Mouse (Mus musculus) neural tube, embryonic 13.5 days (tissue): ENCODE data around the gene Tcfl5. TPM values are rescaled to one million over a fixed set of nuclear protein-coding genes. Genes with fewer than 3 reads are reported as not detected.

Experiments
- ATAC-seq: fragments of 200-750 bp; cut with Nextera tagmentation; 2 replicates; pipeline ENCODE4 v1.8.0; 2017; ENCODE audit warnings: low read depth, mild to moderate bottlenecking, moderate TSS enrichment, moderate library complexity
- H3K27ac ChIP-seq: fragments of 300-500 bp; sonication (generic); replicated peaks from 2 replicates; pipeline ENCODE4 v1.5.1; 2015; ENCODE audit warnings: moderate library complexity, mild to moderate bottlenecking, inconsistent platforms
- H3K27me3 ChIP-seq: fragments of 300-500 bp; sonication (generic); 2 replicates; pipeline ENCODE4 v1.6.1; 2015; ENCODE audit warnings: mild to moderate bottlenecking, inconsistent platforms
- H3K36me3 ChIP-seq: fragments of 300-500 bp; sonication (generic); 2 replicates; pipeline ENCODE4 v1.6.1; 2015; ENCODE audit warnings: mild to moderate bottlenecking, inconsistent platforms
- H3K4me1 ChIP-seq: fragments of 300-500 bp; sonication (generic); replicated peaks from 2 replicates; pipeline ENCODE4 v1.6.1; 2015; ENCODE audit warnings: inconsistent platforms
- H3K4me2 ChIP-seq: fragments of 300-500 bp; sonication (generic); 2 replicates; pipeline ENCODE4 v1.6.1; 2015; ENCODE audit warnings: inconsistent platforms, mild to moderate bottlenecking, moderate library complexity
- H3K4me3 ChIP-seq: fragments of 300-500 bp; sonication (generic); 2 replicates; pipeline ENCODE4 v1.5.1; 2015; ENCODE audit warnings: mild to moderate bottlenecking, inconsistent platforms
- H3K9ac ChIP-seq: fragments of 300-500 bp; sonication (generic); 2 replicates; pipeline ENCODE4 v1.6.1; 2015; ENCODE audit warnings: moderate library complexity, mild to moderate bottlenecking, inconsistent platforms
- H3K9me3 ChIP-seq: fragments of 300-500 bp; sonication (generic); 2 replicates; pipeline ENCODE4 v1.6.1; 2016; ENCODE audit warnings: inconsistent platforms
- WGBS: fragments of 180-500 bp; shearing (Covaris S2); methylation state at CpG from one replicate; pipeline ENCODE4 v1.1.7; 2015; 5-methylcytosine and 5-hydroxymethylcytosine counted together
- polyA plus RNA-seq: library from polyadenylated mRNA; unstranded; fragments of >200 nt; fragmentation: Nextera tagmentation; extraction: Ambion mirVana; gene quantifications from 2 replicates; pipeline ENCODE4 v1.2.1, GENCODE M21; 2015

The Tcfl5 gene
- 0.40 and 0.55 TPM in 2 replicates for polyA plus RNA-seq

DNA sequence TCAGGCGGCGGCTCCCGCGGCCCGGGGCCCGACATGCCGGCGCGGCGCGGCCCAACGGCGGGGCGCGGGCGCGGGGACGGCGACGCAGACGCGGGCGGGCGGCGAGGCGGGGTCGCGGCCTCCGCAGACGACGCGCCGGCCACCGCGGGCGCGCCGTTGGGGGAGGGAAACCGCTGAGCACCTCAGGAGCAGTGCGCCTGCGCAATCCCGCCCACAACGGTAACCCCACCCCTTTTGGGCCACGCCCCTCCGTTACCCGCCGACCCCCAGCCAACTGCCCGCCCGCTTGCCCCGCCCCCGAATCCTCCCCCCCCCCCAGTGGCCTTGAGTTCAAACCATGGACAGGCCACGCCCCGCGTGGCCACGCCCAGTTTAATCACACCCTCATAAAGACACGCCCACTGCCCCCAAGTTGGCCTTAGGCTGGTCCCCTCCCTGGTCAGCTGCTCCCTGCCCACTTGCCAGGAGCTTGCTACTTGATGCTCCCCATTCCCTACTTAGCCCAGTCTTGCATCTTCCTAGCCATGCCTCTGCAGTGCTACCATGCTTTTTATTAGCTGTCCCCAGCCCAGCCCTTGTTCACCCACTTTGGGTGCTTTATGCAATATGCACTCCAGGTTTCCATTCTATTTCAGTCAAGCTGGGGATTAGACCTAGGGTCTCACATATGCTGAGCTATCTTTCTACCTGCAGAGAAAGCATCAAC, at the start of gene Tcfl5:
Gene Tcfl5, minus strand, starts transcription at position 154 of the 706 bp plus-strand sequence.
- Histone ChIP-seq H3K4me2 (peak within 1 kb of the TSS; percentile 51), H3K27me3 (peaks cover 58% of the 10 kb centered on the region), H3K4me1 (0 out of 2 replicates have a peak, but pooled peaks cover 9% of the 10 kb centered on the region), H3K27ac (no peak within 1 kb of the TSS), H3K36me3 (0 out of 2 replicates have a peak, but pooled peaks cover 3% of the 10 kb centered on the region), H3K9me3 (peaks cover 21% of the 10 kb centered on the region), H3K9ac (0 out of 2 replicates have a peak within 1 kb of the TSS, but pooled peaks have one; percentile 8), H3K4me3 (peak within 1 kb of the TSS; percentile 39)
- no peak for ATAC-seq
- 5% methylated on average over 34 of the region's 56 CpGs for WGBS

DNA sequence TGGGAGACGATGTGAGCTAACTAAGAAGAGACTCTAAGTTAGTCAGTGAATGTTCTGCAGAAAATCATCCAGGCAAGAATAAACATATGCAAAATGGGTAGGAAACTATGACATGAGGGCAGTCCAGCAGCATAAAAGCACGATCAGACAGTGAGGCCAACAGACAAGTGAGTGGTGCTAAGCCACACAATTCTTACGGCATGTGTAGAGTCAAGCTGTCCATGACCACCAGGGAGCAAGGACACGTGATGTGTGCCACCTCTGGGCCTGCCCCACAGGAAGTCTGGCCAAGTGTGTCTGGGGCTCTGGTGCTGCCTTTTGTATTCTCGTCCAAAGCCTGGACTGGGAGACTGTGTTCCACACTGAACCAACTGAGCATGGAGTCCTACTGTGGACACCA, 47.3 kb upstream of the Tcfl5 start:
- H3K9me3 ChIP-seq: no peaks in the 10 kb centered on the region
- no peak overlapping the region for H3K4me2 ChIP-seq
- H3K36me3 ChIP-seq: peaks cover 62% of the 10 kb centered on the region
- H3K27ac ChIP-seq: no peak overlapping the region
- H3K9ac ChIP-seq: no peak overlapping the region
- no peak for ATAC-seq
- 87% methylated on average over 5 of the region's 5 CpGs for WGBS
- H3K4me3 ChIP-seq: no peak overlapping the region
- H3K27me3 ChIP-seq: no peaks in the 10 kb centered on the region
- peaks cover 16% of the 10 kb centered on the region for H3K4me1 ChIP-seq

DNA sequence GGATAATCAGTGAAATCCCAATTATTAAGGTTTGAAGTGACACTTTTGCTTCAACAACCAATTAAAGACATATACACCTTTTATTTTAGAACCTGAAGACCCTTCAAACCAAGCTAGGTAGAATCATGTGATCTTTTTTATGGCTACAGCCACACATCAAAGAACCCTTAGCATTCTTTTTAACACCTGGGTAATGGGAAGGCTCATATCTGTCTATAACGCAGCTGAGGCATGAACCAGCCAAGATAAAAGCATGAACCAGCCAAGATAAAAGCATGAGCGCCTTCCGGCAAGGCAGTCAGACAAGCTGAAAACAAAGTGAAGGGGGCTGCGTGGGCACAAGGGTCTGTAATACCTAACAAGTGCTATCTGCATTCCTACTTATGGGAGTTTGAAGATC, 41.5 kb upstream of the Tcfl5 start:
- 98% methylated on average over 4 of the region's 4 CpGs for WGBS

DNA sequence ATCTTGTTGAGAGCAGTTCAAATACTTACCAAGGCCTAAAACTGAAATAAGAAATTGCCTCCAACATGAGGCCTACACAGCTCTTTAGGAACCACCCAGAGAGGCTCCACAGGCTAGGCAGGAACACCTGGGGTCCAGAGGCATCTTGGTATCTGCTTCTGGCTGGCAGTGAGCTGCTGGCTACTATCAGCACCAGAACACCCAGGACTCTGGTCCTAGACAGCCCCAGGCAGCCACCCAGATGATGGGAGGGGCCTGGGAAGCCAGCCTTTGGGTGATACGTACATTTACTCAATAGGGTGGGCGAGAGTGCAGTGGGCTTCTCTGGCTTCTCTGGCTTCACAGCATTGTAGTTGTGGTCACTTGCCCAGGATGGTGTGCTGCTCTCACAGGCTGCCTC, 41.0 kb upstream of the Tcfl5 start:
- Histone ChIP-seq H3K36me3 (peaks cover 89% of the 10 kb centered on the region), H3K9ac (no peak overlapping the region), H3K4me1 (no peaks in the 10 kb centered on the region), H3K27ac (no peak overlapping the region), H3K9me3 (no peaks in the 10 kb centered on the region), H3K4me2 (no peak overlapping the region), H3K4me3 (no peak overlapping the region), H3K27me3 (no peaks in the 10 kb centered on the region)
- 91% methylated on average over 2 of the region's 2 CpGs for WGBS
- ATAC-seq: no peak

More for the DNA sequence above, 41.5 kb upstream of the Tcfl5 start:
- H3K36me3 ChIP-seq: peaks cover 94% of the 10 kb centered on the region
- no peak overlapping the region for H3K4me2 ChIP-seq
- no peaks in the 10 kb centered on the region for H3K9me3 ChIP-seq
- H3K9ac ChIP-seq: no peak overlapping the region
- H3K4me1 ChIP-seq: no peaks in the 10 kb centered on the region
- no peak for ATAC-seq
- H3K4me3 ChIP-seq: no peak overlapping the region
- H3K27me3 ChIP-seq: no peaks in the 10 kb centered on the region
- H3K27ac ChIP-seq: no peak overlapping the region

DNA sequence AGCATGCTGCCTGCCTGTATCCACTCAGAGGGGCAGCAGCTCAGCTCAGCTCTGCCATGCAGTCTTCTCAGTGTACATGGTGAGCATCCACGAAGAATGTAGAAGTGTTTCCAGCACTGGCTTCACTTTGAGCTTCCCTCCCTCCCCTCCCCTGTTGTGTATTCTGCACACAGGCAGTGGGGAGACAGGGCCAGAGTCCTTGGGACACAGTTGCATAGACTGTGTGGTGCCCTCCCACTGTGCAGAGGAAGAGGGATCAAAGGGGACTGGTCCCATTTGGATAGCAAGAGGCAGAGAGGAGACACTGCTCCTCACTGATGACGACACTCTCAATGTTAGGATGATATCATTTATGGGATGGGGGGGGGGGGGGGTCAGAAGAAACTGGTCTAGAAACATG, 38.7 kb upstream of the Tcfl5 start:
- H3K27ac ChIP-seq: no peak overlapping the region
- ATAC-seq: no peak
- H3K4me1 ChIP-seq: no peaks in the 10 kb centered on the region
- 63% methylated on average over 2 of the region's 2 CpGs for WGBS
- H3K4me2 ChIP-seq: no peak overlapping the region
- peaks cover 66% of the 10 kb centered on the region for H3K36me3 ChIP-seq
- H3K4me3 ChIP-seq: no peak overlapping the region
- H3K9me3 ChIP-seq: no peaks in the 10 kb centered on the region
- H3K9ac ChIP-seq: no peak overlapping the region
- H3K27me3 ChIP-seq: no peaks in the 10 kb centered on the region

DNA sequence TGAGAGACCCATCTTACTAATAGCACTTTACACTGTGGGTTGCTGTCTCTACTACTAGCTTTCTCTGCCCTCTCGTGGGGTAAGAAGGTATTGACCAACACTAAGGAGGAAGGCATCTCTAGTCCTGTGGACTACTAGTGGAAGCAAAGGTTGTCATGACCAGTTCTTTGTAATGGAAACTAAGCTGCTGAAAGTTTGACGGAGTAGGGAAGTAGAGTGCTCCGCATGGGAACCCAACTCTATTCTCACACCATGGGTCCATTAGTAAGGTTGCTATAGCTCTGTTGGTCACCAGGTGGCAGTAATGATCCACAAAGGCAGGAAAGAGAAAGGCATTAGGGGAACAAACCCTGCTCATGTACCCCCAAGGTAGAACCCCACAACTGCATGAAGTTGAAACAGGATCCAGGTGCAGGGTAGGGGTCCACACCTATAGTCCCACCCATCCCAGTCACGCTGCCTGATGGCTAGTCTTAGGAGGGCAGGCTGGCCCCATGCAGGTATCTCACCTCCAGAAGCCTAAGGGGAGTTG, 36.2 kb upstream of the Tcfl5 start:
- Histone ChIP-seq H3K9me3 (no peaks in the 10 kb centered on the region), H3K27me3 (no peaks in the 10 kb centered on the region), H3K27ac (no peak overlapping the region), H3K4me1 (no peaks in the 10 kb centered on the region), H3K4me3 (no peak overlapping the region), H3K4me2 (no peak overlapping the region), H3K36me3 (peaks cover 56% of the 10 kb centered on the region), H3K9ac (no peak overlapping the region)
- peak; percentile 76 for ATAC-seq
- WGBS: 21% methylated on average over 4 of the region's 4 CpGs

DNA sequence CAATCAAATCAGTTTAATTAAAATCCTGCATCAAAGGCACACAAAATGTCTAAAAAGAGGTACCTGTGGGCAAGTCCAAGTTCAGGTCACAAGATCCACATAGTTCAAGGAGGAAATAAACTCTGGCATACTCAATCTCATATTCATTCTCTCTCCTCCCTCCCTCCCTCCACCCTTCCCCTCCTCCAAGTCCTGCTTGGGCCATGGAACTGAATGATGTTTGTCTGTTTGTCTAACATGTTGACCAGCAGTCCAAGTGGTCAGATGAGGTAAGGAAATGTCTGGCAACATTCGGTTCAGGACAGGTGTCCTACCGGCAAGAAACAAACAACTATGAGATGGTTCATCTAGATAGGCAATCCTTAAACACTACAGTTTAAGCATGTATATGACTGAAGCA, 34.2 kb upstream of the Tcfl5 start:
- WGBS: 94% methylated on average over 2 of the region's 2 CpGs
- Histone ChIP-seq H3K4me2 (no peak overlapping the region), H3K36me3 (peaks cover 56% of the 10 kb centered on the region), H3K27ac (no peak overlapping the region), H3K9ac (no peak overlapping the region), H3K9me3 (no peaks in the 10 kb centered on the region), H3K27me3 (no peaks in the 10 kb centered on the region), H3K4me3 (no peak overlapping the region), H3K4me1 (no peaks in the 10 kb centered on the region)
- no peak for ATAC-seq

DNA sequence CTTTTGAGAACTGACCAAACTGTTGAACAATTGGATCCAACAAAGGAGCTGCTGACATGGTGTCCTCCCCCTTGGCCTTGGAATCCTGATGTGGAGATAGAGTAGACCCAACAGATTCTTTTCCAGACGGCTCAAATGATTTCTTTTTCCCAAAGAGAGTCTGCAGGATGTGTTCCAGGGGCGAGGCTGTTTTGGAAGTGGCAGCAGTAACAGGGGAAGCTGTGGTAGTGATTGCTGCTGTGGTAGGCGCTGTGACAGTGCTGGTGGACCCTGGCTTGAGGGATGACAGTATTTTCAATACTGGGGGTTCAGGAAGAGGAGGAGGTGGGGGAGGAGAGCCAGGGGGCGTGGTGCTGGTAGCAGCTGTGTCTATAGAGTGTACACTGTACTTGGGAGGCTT, 19.5 kb upstream of the Tcfl5 start:
- H3K36me3 ChIP-seq: peaks cover 55% of the 10 kb centered on the region
- no peak overlapping the region for H3K9ac ChIP-seq
- 96% methylated on average over 4 of the region's 4 CpGs for WGBS
- H3K4me2 ChIP-seq: no peak overlapping the region
- no peak for ATAC-seq
- H3K9me3 ChIP-seq: no peaks in the 10 kb centered on the region
- no peak overlapping the region for H3K4me3 ChIP-seq
- peaks cover 11% of the 10 kb centered on the region; the same call in 1 of the 2 replicates for H3K4me1 ChIP-seq
- no peaks in the 10 kb centered on the region for H3K27me3 ChIP-seq
- H3K27ac ChIP-seq: no peak overlapping the region

DNA sequence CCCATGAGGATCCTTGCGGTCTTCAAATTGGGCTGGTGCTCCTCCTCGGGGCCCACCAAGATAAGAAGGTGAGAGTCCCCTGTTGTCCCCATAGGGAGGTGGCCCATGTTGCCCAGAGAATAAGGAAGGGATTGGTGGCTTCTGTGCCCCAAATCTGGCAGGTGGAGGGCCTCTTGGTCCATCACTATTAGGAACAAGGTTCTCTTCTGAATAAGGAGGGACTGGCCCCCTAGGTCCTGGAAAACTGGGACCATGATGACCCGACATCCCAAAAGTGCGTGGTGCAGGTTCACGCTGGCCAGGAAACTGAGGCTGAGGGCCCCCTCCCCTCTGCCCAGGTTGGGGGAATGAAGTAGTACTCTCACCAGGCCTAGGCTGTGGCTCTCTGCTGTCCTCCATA, 18.0 kb upstream of the Tcfl5 start:
- no peak overlapping the region for H3K4me3 ChIP-seq
- H3K9ac ChIP-seq: no peak overlapping the region
- H3K4me2 ChIP-seq: no peak overlapping the region
- no peaks in the 10 kb centered on the region for H3K27me3 ChIP-seq
- peaks cover 41% of the 10 kb centered on the region for H3K36me3 ChIP-seq
- H3K9me3 ChIP-seq: no peaks in the 10 kb centered on the region
- peaks cover 11% of the 10 kb centered on the region; the same call in 1 of the 2 replicates for H3K4me1 ChIP-seq
- H3K27ac ChIP-seq: no peak overlapping the region
- WGBS: 96% methylated on average over 5 of the region's 5 CpGs
- no peak for ATAC-seq

DNA sequence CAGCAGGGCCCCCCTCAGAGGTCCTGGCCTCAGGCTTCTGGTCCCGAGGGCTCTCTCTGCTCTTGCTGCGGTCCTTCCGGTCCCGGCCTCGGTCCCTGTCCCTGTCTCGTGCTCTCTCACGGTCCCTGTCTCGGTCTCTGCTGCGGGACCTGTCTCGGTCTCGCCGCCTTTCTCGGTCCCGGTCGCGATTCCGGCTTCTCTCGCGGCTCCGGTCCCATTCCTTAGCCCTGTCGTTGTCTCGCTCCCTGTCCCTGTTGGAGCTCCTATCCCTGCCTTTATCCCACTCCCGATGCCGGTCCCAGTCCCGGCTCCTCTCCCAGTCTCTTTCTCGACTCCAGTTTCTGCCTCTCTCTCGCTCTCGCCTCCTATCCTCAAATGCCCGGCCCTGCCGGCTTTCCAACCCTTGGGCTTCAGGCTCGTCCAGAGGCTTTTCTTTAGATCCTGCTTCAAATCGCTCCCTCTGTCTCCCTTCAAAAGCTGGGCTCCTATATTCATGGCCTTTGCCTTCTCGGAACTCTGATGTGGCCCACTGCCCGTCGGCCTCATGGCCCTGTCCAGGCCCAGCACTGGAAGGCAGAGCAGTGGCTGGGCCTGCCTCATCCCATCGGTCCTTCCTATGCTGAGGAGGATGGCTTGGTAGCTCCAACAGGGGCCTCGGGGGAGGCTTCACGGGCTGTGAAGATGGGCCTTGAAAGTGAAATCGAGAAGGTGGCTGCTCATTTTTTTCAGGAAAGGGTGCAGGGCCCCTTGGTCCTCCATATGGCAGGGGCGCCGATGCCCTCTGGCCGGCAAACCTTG, 17.0 kb upstream of the Tcfl5 start:
- H3K4me1 ChIP-seq: peaks cover 19% of the 10 kb centered on the region
- H3K9ac ChIP-seq: peak overlapping the region; percentile 56
- H3K9me3 ChIP-seq: no peaks in the 10 kb centered on the region
- peak overlapping the region; percentile 49 for H3K4me2 ChIP-seq
- H3K36me3 ChIP-seq: peaks cover 31% of the 10 kb centered on the region
- WGBS: 30% methylated on average over 42 of the region's 42 CpGs
- no peaks in the 10 kb centered on the region for H3K27me3 ChIP-seq
- no peak overlapping the region for H3K27ac ChIP-seq
- no peak; the same call in 1 of the 2 replicates for ATAC-seq
- H3K4me3 ChIP-seq: 0 out of 2 replicates have a peak overlapping the region, but pooled peaks have one; percentile 14

DNA sequence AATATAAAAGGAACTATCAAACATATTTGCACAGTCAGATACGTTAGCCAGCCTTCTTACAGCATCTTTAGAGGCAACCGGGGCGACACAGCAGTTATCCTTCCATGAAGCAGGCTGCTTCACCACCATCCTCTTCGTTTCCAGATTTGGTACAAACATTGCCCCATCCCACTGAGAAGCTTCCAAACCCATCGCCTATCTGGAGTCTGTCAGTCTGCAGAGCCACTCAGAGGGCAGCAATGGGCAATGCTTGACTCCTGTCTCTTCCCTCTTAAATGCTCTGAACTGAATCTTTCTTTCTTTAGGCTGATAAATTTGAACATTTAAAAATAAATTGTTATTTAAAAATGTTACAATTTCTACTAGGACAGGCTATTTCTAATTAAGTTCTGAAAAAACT, 15.9 kb upstream of the Tcfl5 start:
- Histone ChIP-seq H3K9ac (no peak overlapping the region), H3K4me1 (peaks cover 19% of the 10 kb centered on the region), H3K36me3 (peaks cover 24% of the 10 kb centered on the region), H3K9me3 (no peaks in the 10 kb centered on the region), H3K27me3 (no peaks in the 10 kb centered on the region), H3K4me2 (no peak overlapping the region), H3K4me3 (no peak overlapping the region), H3K27ac (no peak overlapping the region)
- 86% methylated on average over 5 of the region's 5 CpGs for WGBS
- ATAC-seq: no peak

DNA sequence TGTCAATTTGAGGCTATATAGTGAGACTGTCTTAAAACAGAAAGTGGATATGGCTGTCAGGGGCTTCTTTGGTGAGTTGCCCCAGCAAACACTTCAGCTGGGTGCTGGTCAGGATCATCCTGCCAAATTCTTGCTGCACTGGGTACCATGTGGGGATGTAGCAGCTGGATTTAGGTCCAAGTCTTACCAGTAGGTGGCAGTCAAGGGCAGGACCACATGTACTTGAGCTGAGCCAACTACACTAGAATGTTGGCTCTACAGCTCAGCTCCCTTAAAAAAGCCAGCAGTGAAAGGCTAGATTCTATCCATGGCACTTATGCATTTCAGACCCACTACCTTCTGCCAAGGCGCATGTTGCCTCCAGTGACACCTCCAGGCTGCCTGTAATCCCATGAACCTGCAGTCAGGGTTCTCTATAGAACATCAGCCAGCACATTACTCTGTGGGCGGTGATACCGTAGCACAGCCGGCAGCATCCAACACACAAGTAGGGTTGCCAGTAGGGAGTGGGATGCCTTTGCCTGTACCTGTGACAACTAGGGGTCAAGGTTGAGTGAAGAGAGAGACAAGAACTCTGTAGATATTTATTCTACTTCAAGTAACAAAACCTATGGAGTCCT, 15.0 kb upstream of the Tcfl5 start:
- Histone ChIP-seq H3K9me3 (no peaks in the 10 kb centered on the region), H3K4me1 (peaks cover 19% of the 10 kb centered on the region), H3K4me3 (no peak overlapping the region), H3K36me3 (peaks cover 22% of the 10 kb centered on the region), H3K27me3 (no peaks in the 10 kb centered on the region), H3K27ac (no peak overlapping the region), H3K9ac (no peak overlapping the region), H3K4me2 (no peak overlapping the region)
- peak; percentile 60; the same call in 1 of the 2 replicates for ATAC-seq
- WGBS: 74% methylated on average over 4 of the region's 4 CpGs
